Mouse (Mus musculus) megakaryocyte, embryonic 14.5 days (primary cell): ENCODE measurements at regions not wholly inside any gene's neighbourhood (a gene's known extent, or its start where the extent isn't known, plus 50 kb on each side); places are given as distances from the start of the nearest gene placed in this dataset.

Source experiments
- H3K27me3 ChIP-seq: replicated peaks from 2 replicates; pipeline ENCODE3; 2012; ENCODE audit warnings: inconsistent platforms
- H3K36me3 ChIP-seq: replicated peaks from 2 replicates; pipeline ENCODE3; 2012; ENCODE audit warnings: low read length, inconsistent platforms, mixed read lengths
- H3K4me1 ChIP-seq: 2 replicates; pipeline ENCODE4 v1.6.1; 2012; ENCODE audit warnings: inconsistent platforms
- H3K4me3 ChIP-seq: replicated peaks from 2 replicates; pipeline ENCODE3; 2012; ENCODE audit warnings: moderate library complexity, mild to moderate bottlenecking, inconsistent platforms
- H3K9me3 ChIP-seq: 2 replicates; pipeline ENCODE4 v1.6.1; 2012; ENCODE audit warnings: inconsistent platforms
- FLI1 ChIP-seq: IDR thresholded peaks from 2 replicates; pipeline ENCODE4 v1.6.1; 2012; ENCODE audit warnings: low read length, inconsistent platforms, mixed read lengths
- GATA1 ChIP-seq: IDR thresholded peaks from 3 replicates; pipeline ENCODE4 v1.6.1; 2012; ENCODE audit warnings: mixed read lengths, low read length, inconsistent platforms, borderline replicate concordance

- Histone ChIP-seq H3K36me3 (no peaks in the 10 kb centered on the region), H3K4me1 (peaks cover 5% of the 10 kb centered on the region), H3K9me3 (no peaks in the 10 kb centered on the region), H3K4me3 (no peak overlapping the region), H3K27me3 (peaks cover 4% of the 10 kb centered on the region)
- no peak for TF ChIP-seq FLI1
- no peak for TF ChIP-seq GATA1
Measured at GRCm38 (mm10) chr7:111144216-111144615, 61.4 kb upstream of the Eif4g2 start.

GRCm38 (mm10) chr7:111141285-111141965 lies 58.6 kb upstream of the Eif4g2 start:
- H3K27me3 ChIP-seq, result peaks cover 5% of the 10 kb centered on the region
- no peak overlapping the region for H3K4me3 ChIP-seq
- peaks cover 2% of the 10 kb centered on the region for H3K4me1 ChIP-seq
- no peaks in the 10 kb centered on the region for H3K36me3 ChIP-seq
- TF ChIP-seq GATA1 (no peak), FLI1 (no peak)
- no peaks in the 10 kb centered on the region for H3K9me3 ChIP-seq

DNA sequence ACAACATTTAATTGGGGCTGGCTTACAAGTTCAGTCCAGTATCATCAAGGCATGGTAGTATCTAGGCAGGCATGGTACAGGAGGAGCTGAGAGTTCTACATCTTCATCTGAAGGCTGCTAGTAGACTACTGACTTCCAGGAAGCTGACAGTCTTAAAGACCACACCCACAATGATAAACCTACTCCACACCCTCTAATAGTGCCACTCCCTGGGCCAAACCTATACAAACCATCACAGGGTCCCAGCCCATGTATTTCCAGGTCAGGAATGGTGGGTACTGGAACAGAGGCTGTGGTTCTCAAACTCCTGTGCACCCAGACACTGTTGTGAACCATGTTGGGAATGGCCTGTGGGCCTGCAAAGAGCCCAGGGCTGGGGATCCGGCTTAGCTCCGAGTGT lies 55.2 kb upstream of the Eif4g2 start:
- peaks cover 4% of the 10 kb centered on the region for H3K4me1 ChIP-seq
- H3K36me3 ChIP-seq, result no peaks in the 10 kb centered on the region
- TF ChIP-seq FLI1, result no peak
- no peak for TF ChIP-seq GATA1
- H3K9me3 ChIP-seq, result no peaks in the 10 kb centered on the region
- H3K27me3 ChIP-seq, result peaks cover 11% of the 10 kb centered on the region
- no peak overlapping the region for H3K4me3 ChIP-seq

- no peak for TF ChIP-seq GATA1
- TF ChIP-seq FLI1, result no peak
- Histone ChIP-seq H3K27me3 (peaks cover 9% of the 10 kb centered on the region), H3K36me3 (no peaks in the 10 kb centered on the region), H3K4me1 (peaks cover 4% of the 10 kb centered on the region), H3K4me3 (no peak overlapping the region), H3K9me3 (no peaks in the 10 kb centered on the region)
Measured at GRCm38 (mm10) chr7:111136066-111136639, 53.3 kb upstream of the Eif4g2 start.

DNA sequence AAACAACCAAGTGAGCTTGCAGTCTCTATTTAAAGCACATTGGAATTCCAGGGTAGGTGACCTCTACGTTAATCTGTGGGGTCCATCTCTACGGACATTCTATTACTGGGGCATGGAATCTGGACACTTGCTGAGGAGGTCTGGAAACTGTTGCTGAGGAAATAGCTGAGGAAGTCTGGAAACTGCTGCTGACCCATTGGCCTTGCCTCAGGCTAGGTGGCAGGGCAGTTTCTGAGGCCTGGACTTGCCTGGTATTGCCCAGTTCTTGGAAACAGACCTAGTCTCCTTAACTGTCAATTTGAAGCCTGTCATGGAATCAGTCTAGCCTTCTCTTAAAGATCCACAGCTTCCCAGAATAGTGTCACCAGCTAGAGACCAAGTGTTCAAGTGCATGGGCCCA lies 51.7 kb upstream of the Eif4g2 start:
- H3K36me3 ChIP-seq, result no peaks in the 10 kb centered on the region
- peaks cover 4% of the 10 kb centered on the region for H3K4me1 ChIP-seq
- H3K9me3 ChIP-seq, result peaks cover 8% of the 10 kb centered on the region; the same call in 1 of the 2 replicates
- H3K4me3 ChIP-seq, result no peak overlapping the region
- peaks cover 10% of the 10 kb centered on the region for H3K27me3 ChIP-seq
- TF ChIP-seq GATA1 (no peak), FLI1 (no peak)
